Comparison of ENCODE assay signal across 15 mouse cellular contexts in the genomic region with DNA sequence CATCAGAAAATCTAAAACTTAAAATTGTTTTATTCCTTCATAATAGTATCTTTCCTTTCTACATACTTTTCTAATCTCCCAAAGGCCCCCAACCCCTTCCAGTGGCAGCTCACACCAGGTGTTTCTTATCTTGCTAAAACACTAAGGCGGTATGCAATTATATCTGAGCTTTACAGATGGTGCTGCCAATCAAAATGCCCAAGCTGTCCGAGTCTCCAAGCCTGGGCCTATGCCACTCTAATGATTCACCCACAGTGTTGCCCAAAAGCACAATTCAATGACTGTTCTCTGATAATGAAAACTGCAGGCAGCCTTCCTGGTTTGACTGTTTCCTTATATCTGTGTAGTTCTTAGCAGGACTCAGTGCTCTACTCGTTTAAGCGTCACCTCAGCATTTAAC. TPM values are rescaled to one million over a fixed set of nuclear protein-coding genes. Genes with fewer than 3 reads are reported as not detected.
DNase-seq lines count a peak whose midpoint lies in the region; ATAC-seq and TF ChIP-seq lines count a peak whose summit lies in the region.
"Had no signal": no experiment of that assay in that cellular context is flagged by ENCODE, and none has a peak within 500 bp of the region (broad histone marks: within the 10 kb centered on the region; RNA-seq: fewer than 3 reads in every experiment).

No protein-coding gene starts in this region.

- DNase-seq in stomach, postnatal 0 days (ENCODE audit: low spot score), result no peak
- DNase-seq in c-Kit-positive CD71-positive TER-119-negative erythroid progenitor cells, embryonic 14.5 days (ENCODE audit: low read depth), result peak; percentile 57
- no peak for DNase-seq in lung, postnatal 14 days
- DNase-seq in layer of hippocampus, adult 18-20 months (ENCODE audit: low spot score in 2 of 2), result no peak
- DNase-seq: cerebellum, postnatal 10 days; heart, adult 11 months; kidney, postnatal 25 days; lung, embryonic 14.5 days had no signal

- H3K4me1 ChIP-seq in stomach, embryonic 15.5 days, result no peaks in the 10 kb centered on the region
- H3K4me1 ChIP-seq in stomach, postnatal 0 days (replicated peaks; ENCODE audit: control insufficient read depth, insufficient read depth), result no peaks in the 10 kb centered on the region
- H3K4me1 ChIP-seq in liver, embryonic 12.5 days, result peaks cover 37% of the 10 kb centered on the region
- peaks cover 3% of the 10 kb centered on the region; the same call in 1 of the 2 replicates for H3K4me1 ChIP-seq in forebrain, embryonic 16.5 days (replicated peaks; ENCODE audit: control insufficient read depth, insufficient read depth, low read length)
- H3K4me1 ChIP-seq: forebrain, embryonic 10.5 days; hindbrain, embryonic 10.5 days had no signal

- ATAC-seq in stomach, embryonic 15.5 days (ENCODE audit: insufficient read depth, low FRiP score, low read depth), result peak; percentile 71; the same call in 1 of the 2 replicates
- ATAC-seq in stomach, postnatal 0 days (ENCODE audit: low FRiP score, low TSS enrichment), result no peak; the same call in 1 of the 2 replicates
- peak; percentile 89 for ATAC-seq in liver, embryonic 12.5 days
- ATAC-seq in forebrain, embryonic 16.5 days, result no peak
- ATAC-seq: intestine, embryonic 16.5 days had no signal

- H3K27me3 ChIP-seq in stomach, embryonic 15.5 days (replicated peaks), result no peaks in the 10 kb centered on the region
- H3K27me3 ChIP-seq in stomach, postnatal 0 days (ENCODE audit: control insufficient read depth, insufficient read depth, low read length), result no peaks in the 10 kb centered on the region
- H3K27me3 ChIP-seq in liver, embryonic 12.5 days (replicated peaks), result no peaks in the 10 kb centered on the region
- H3K27me3 ChIP-seq in forebrain, embryonic 16.5 days (replicated peaks; ENCODE audit: control insufficient read depth, insufficient read depth, low read length), result no peaks in the 10 kb centered on the region
- H3K27me3 ChIP-seq: megakaryocyte, embryonic 14.5 days had no signal

- H3K9me3 ChIP-seq in stomach, embryonic 15.5 days, result no peaks in the 10 kb centered on the region
- no peaks in the 10 kb centered on the region for H3K9me3 ChIP-seq in stomach, postnatal 0 days (ENCODE audit: control insufficient read depth, low read length)
- H3K9me3 ChIP-seq in liver, embryonic 12.5 days (replicated peaks), result no peaks in the 10 kb centered on the region
- no peaks in the 10 kb centered on the region for H3K9me3 ChIP-seq in forebrain, embryonic 16.5 days (ENCODE audit: control insufficient read depth, low read length)
- H3K9me3 ChIP-seq: forebrain, embryonic 10.5 days; hindbrain, embryonic 10.5 days; megakaryocyte, embryonic 14.5 days had no signal

- H3K4me3 ChIP-seq in stomach, embryonic 15.5 days (replicated peaks), result no peak overlapping the region
- no peak overlapping the region for H3K4me3 ChIP-seq in stomach, postnatal 0 days (ENCODE audit: low read depth, low read length)
- H3K4me3 ChIP-seq in liver, embryonic 12.5 days, result no peak overlapping the region
- H3K4me3 ChIP-seq in forebrain, embryonic 16.5 days (replicated peaks; ENCODE audit: low read length), result no peak overlapping the region
- H3K4me3 ChIP-seq: forebrain, embryonic 10.5 days; hindbrain, embryonic 10.5 days; megakaryocyte, embryonic 14.5 days had no signal

- H3K36me3 ChIP-seq in stomach, embryonic 15.5 days, result peaks cover 8% of the 10 kb centered on the region; the same call in 1 of the 2 replicates
- H3K36me3 ChIP-seq in stomach, postnatal 0 days (ENCODE audit: control insufficient read depth, insufficient read depth, low read length), result peaks cover 12% of the 10 kb centered on the region
- H3K36me3 ChIP-seq in liver, embryonic 12.5 days, result peaks cover 50% of the 10 kb centered on the region
- H3K36me3 ChIP-seq in forebrain, embryonic 16.5 days (ENCODE audit: control insufficient read depth, insufficient read depth), result peaks cover 4% of the 10 kb centered on the region; the same call in 1 of the 2 replicates

- no peak for TF ChIP-seq EP300 in stomach, postnatal 0 days (optimal IDR thresholded peaks at IDR 0.05)

- H3K4me2 ChIP-seq in stomach, embryonic 15.5 days, result no peak overlapping the region
- no peak overlapping the region for H3K4me2 ChIP-seq in stomach, postnatal 0 days (replicated peaks; ENCODE audit: low read depth)
- H3K4me2 ChIP-seq in liver, embryonic 12.5 days, result peak overlapping the region; percentile 47
- no peak overlapping the region for H3K4me2 ChIP-seq in forebrain, embryonic 16.5 days (ENCODE audit: low read length)
- H3K4me2 ChIP-seq: lung, embryonic 14.5 days had no signal

- no peak for TF ChIP-seq CTCF in stomach, postnatal 0 days (IDR thresholded peaks at IDR 0.05; ENCODE audit: low read depth)

- 46% methylated on average over 4 of the region's 4 CpGs for WGBS in stomach, embryonic 15.5 days
- 53% methylated on average over 4 of the region's 4 CpGs for WGBS in stomach, postnatal 0 days
- 26% methylated on average over 4 of the region's 4 CpGs for WGBS in liver, embryonic 12.5 days (ENCODE audit: insufficient replicate concordance)
- WGBS in forebrain, embryonic 16.5 days, result 70% methylated on average over 4 of the region's 4 CpGs

- H3K27ac ChIP-seq in stomach, embryonic 15.5 days, result no peak overlapping the region
- no peak overlapping the region for H3K27ac ChIP-seq in stomach, postnatal 0 days (replicated peaks)
- H3K27ac ChIP-seq in liver, embryonic 12.5 days, result peak overlapping the region; percentile 81
- no peak overlapping the region for H3K27ac ChIP-seq in forebrain, embryonic 16.5 days (ENCODE audit: low read length)
- H3K27ac ChIP-seq: forebrain, embryonic 10.5 days; hindbrain, embryonic 10.5 days had no signal

- no peak overlapping the region for H3K9ac ChIP-seq in stomach, embryonic 15.5 days
- H3K9ac ChIP-seq in stomach, postnatal 0 days (ENCODE audit: low read length), result no peak overlapping the region
- H3K9ac ChIP-seq in liver, embryonic 12.5 days, result peak overlapping the region; percentile 24
- no peak overlapping the region for H3K9ac ChIP-seq in forebrain, embryonic 16.5 days (replicated peaks; ENCODE audit: low read depth, low read length)
- H3K9ac ChIP-seq: lung, embryonic 14.5 days had no signal

RNA-seq across cellular contexts. Expression of a gene that starts 7.9 kb away (rescaled TPM):
- polyA plus RNA-seq in stomach, embryonic 15.5 days (2015; fragmentation: Nextera tagmentation; extraction: Ambion mirVana), result 19.2 and 20.8 TPM in 2 replicates
- 14.8 and 15.0 TPM in 2 replicates for polyA plus RNA-seq in stomach, postnatal 0 days (2015; fragmentation: Nextera tagmentation; extraction: Ambion mirVana)
- polyA plus RNA-seq in liver, embryonic 12.5 days (2016; fragmentation: Nextera tagmentation; extraction: Ambion mirVana), result 9.2 and 11.1 TPM in 2 replicates
- polyA plus RNA-seq in forebrain, embryonic 16.5 days (2015; fragmentation: Nextera tagmentation; extraction: Ambion mirVana), result 21.2 and 22.8 TPM in 2 replicates
- 10 to 100 TPM; 11.9 to 12.0 TPM for total RNA-seq in layer of hippocampus, adult 18-20 months (2021)

Comparison
In these comparisons a context has a peak if more than half of its experiments do, and no peak if none do; other contexts are left out.
1. ATAC-seq: peak in stomach, embryonic 15.5 days (single experiment) and liver, embryonic 12.5 days (single experiment); none in stomach, postnatal 0 days (single experiment) and forebrain, embryonic 16.5 days (single experiment).